Mouse (Mus musculus) heart, embryonic 14.5 days (tissue): ENCODE results near the gene Peak1. TPM values are rescaled to one million over a fixed set of nuclear protein-coding genes. Genes with fewer than 3 reads are reported as not detected.
A peak's percentile ranks its signal among the peaks of the same experiment; 100 is the strongest.

Source experiments
- ATAC-seq: fragments of 200-750 bp; cut with Nextera tagmentation; 2 replicates; pipeline ENCODE4 v1.8.0; 2017; ENCODE audit warnings: low read depth, moderate TSS enrichment; ENCODE audit not compliant: insufficient number of reproducible peaks, insufficient read depth, low FRiP score
- H3K27ac ChIP-seq, 2 experiments: fragments of 200-500 bp in 1 of 2; fragments of 300-500 bp in 1 of 2; sonication (generic) in 1 of 2; replicated peaks in 1 of 2; 2 replicates each; pipeline ENCODE4 v1.5.1; 2012 to 2014; ENCODE audit warnings: low read depth in 2 of 2, low read length in 2 of 2, control low read depth in 1 of 2, mild to moderate bottlenecking in 1 of 2, mixed read lengths in 1 of 2; ENCODE audit not compliant: control insufficient read depth in 1 of 2, insufficient read depth in 1 of 2
- H3K27me3 ChIP-seq: fragments of 300-500 bp; sonication (generic); 2 replicates; pipeline ENCODE4 v1.6.1; 2014; ENCODE audit warnings: mild to moderate bottlenecking, low read length, control low read depth; ENCODE audit not compliant: control insufficient read depth, insufficient read depth
- H3K36me3 ChIP-seq: fragments of 300-500 bp; sonication (generic); 2 replicates; pipeline ENCODE4 v1.6.1; 2014; ENCODE audit warnings: mild to moderate bottlenecking, control low read depth, low read length, mixed read lengths; ENCODE audit not compliant: control insufficient read depth, insufficient read depth
- H3K4me1 ChIP-seq, 2 experiments: fragments of 200-500 bp in 1 of 2; fragments of 300-500 bp in 1 of 2; sonication (generic) in 1 of 2; 2 replicates each; pipeline ENCODE4 v1.6.1; 2012 to 2014; ENCODE audit warnings: low read length in 2 of 2, control low read depth in 1 of 2, mixed read lengths in 1 of 2; ENCODE audit not compliant: control insufficient read depth in 2 of 2, insufficient read depth in 2 of 2
- H3K4me2 ChIP-seq: fragments of 300-500 bp; sonication (generic); 2 replicates; pipeline ENCODE4 v1.6.1; 2014; ENCODE audit warnings: mild to moderate bottlenecking, low read length
- H3K4me3 ChIP-seq, 2 experiments: fragments of 200-500 bp in 1 of 2; fragments of 300-500 bp in 1 of 2; sonication (generic) in 1 of 2; 2 replicates each; pipeline ENCODE4 v1.5.1; 2012 to 2014; ENCODE audit warnings: low read length in 2 of 2, mild to moderate bottlenecking in 2 of 2, control low read depth in 1 of 2, low read depth in 1 of 2, moderate library complexity in 1 of 2; ENCODE audit not compliant: control insufficient read depth in 1 of 2, insufficient read depth in 1 of 2
- H3K9ac ChIP-seq: fragments of 300-500 bp; sonication (generic); 2 replicates; pipeline ENCODE4 v1.6.1; 2014; ENCODE audit warnings: mild to moderate bottlenecking, low read length
- H3K9me3 ChIP-seq: fragments of 300-500 bp; sonication (generic); 2 replicates; pipeline ENCODE4 v1.6.1; 2016; ENCODE audit warnings: low read length, control low read depth; ENCODE audit not compliant: control insufficient read depth
- WGBS: fragments of 180-500 bp; shearing (Covaris S2); extraction: QIAGEN DNeasy Blood & Tissue Kit; methylation state at CpG from one replicate; pipeline ENCODE4 v1.1.7; 2014; 5-methylcytosine and 5-hydroxymethylcytosine counted together
- polyA plus RNA-seq: library from polyadenylated mRNA; unstranded; fragments of >200 nt; fragmentation: Nextera tagmentation; extraction: Ambion mirVana; gene quantifications from 2 replicates; pipeline ENCODE4 v1.2.1, GENCODE M21; 2014

Gene Peak1
- polyA plus RNA-seq: 18.8 and 22.4 TPM in 2 replicates

DNA sequence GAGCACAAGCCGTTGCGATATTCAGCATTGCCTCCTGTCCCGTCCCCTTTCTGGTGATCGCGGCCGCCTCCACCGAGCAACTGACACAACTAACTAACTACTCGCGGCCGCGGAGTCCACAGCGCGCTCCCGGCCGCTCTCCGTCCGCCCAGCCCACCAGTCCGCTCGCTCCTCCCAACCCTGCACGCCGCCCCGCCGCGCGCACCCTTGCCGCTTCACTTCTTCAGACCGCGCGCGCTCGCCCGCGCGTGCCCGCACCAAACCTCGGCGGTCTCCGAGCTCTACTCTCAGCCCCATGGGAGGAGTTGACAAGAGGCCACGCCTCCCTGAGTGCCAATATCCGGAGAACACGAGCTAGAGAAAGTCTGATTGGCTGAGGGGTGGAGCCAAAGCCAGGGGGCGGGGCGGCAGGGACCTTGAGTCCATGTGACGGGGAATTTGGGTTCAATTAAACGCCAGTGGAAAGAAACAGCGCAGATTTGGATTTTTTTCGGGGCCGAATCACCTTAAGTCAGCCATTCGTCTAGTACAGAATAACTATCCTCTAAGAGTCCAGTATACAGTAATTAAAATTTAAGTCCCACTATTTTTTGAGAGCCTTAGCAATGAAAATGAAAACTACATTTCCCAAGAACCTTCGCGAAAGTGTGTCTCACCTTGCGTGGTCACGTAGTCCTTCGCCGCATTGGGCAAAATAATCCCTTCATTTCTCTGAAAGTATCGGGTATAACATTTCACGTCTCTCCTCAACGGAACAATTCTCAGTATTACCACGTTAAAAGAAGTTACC lies at the start of gene Peak1, which contains the start of gene Hmg20a:
Peak1 (minus strand) TSS at position 120 of the 790 bp plus-strand sequence.
Hmg20a (plus strand) TSS at position 662 of the 790 bp plus-strand sequence.
- peak; percentile 94 for ATAC-seq
- Histone ChIP-seq H3K9me3 (no peaks in the 10 kb centered on the region), H3K4me1 (peaks cover 3 to 43% of the 10 kb centered on the region in 2 experiments), H3K27ac (peak within 1 kb of the TSS; percentile 96 to 99), H3K36me3 (no peaks in the 10 kb centered on the region), H3K4me2 (peak within 1 kb of the TSS; percentile 86), H3K9ac (peak within 1 kb of the TSS; percentile 91), H3K27me3 (no peaks in the 10 kb centered on the region), H3K4me3 (peak within 1 kb of the TSS; percentile 72 to 97)
- under 1% methylated on average over 54 of the region's 59 CpGs for WGBS

DNA sequence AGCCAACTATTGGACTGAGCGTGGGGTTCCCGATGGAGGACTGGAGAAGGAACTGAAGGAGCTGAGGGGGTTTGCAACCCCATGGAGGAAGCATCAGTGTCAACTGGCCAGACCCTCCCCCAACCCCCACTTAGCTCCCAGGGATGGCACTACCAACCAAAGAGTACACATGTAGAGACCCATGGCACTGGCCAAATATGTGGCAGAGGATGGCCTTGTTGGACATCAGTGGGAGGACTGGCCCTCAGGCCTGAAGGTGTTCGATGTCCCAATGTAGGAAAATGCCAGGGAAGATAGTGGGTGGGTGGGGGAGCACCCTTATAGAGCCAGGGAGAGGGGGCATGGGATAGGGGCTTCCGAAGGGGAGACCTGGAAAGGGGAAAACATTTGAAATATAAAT lies 48.4 kb upstream of the Peak1 start:
- Histone ChIP-seq H3K4me2 (no peak overlapping the region), H3K27ac (peak overlapping the region in 1 of 2 experiments; percentile 55; a peak in 1 of 4 replicates), H3K9me3 (no peaks in the 10 kb centered on the region), H3K27me3 (no peaks in the 10 kb centered on the region), H3K36me3 (peaks cover 13% of the 10 kb centered on the region), H3K4me1 (peaks cover 27 to 57% of the 10 kb centered on the region in 2 experiments), H3K9ac (no peak overlapping the region), H3K4me3 (no peak overlapping the region)
- WGBS: 55% methylated on average over 4 of the region's 4 CpGs
- ATAC-seq: no peak

- H3K9me3 ChIP-seq: no peaks in the 10 kb centered on the region
- no peaks in the 10 kb centered on the region for H3K27me3 ChIP-seq
- peaks cover 13% of the 10 kb centered on the region for H3K36me3 ChIP-seq
- peak overlapping the region; percentile 23 to 55; a peak in 2 of 4 replicates for H3K27ac ChIP-seq
- no peak overlapping the region for H3K4me3 ChIP-seq
- H3K4me1 ChIP-seq: peaks cover 24 to 50% of the 10 kb centered on the region in 2 experiments
- no peak overlapping the region for H3K4me2 ChIP-seq
- 54% methylated on average over 22 of the region's 23 CpGs for WGBS
- no peak overlapping the region for H3K9ac ChIP-seq
- ATAC-seq: no peak
These were observed 47.2 kb upstream of the Peak1 start for GRCm38 (mm10) chr9:56464863-56465654.

DNA sequence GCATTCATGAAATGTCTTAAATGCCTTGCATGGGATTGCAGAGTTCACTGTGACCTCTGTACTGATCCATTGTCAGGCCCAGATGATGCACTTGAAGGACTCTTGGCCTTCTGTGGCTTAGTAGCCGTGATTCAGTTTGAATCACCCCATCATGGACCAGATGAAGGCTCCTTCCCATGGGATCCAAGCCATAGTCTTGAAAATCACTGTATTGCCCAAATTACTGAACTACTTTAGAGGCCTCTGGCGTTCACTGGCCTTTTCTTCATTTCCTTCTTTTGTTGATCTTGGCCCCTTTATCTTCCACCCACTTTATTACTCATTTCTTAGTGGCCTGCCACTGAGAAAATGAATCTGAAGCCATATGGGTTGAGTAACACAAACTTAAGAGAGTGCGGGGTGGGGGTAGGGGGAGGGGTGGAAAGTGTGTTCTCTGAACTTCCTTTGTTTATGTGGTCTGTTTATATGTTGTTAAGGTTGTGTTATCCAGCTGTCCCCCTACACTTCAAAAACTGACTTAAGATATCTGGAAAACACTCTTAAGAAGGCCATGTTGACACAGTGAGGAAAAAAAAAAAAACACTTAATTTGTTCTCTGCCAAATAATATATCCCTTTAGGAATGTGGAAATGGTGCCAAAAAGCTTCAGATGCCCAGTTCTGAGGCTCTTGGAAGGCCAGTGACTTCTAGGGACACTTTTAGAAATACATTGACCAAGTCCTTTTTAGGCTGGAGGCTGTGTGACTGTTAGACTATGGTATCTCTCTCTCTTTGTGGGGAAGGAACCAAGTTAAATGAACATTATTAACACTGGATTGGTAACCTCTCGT lies 46.0 kb upstream of the Peak1 start:
- peak overlapping the region; percentile 54 to 55 for H3K27ac ChIP-seq
- H3K36me3 ChIP-seq: peaks cover 13% of the 10 kb centered on the region
- no peak for ATAC-seq
- peaks cover 21 to 39% of the 10 kb centered on the region in 2 experiments for H3K4me1 ChIP-seq
- 52% methylated on average over 4 of the region's 4 CpGs for WGBS
- no peak overlapping the region for H3K4me3 ChIP-seq
- no peak overlapping the region for H3K4me2 ChIP-seq
- no peaks in the 10 kb centered on the region for H3K9me3 ChIP-seq
- no peak overlapping the region for H3K9ac ChIP-seq
- H3K27me3 ChIP-seq: no peaks in the 10 kb centered on the region

DNA sequence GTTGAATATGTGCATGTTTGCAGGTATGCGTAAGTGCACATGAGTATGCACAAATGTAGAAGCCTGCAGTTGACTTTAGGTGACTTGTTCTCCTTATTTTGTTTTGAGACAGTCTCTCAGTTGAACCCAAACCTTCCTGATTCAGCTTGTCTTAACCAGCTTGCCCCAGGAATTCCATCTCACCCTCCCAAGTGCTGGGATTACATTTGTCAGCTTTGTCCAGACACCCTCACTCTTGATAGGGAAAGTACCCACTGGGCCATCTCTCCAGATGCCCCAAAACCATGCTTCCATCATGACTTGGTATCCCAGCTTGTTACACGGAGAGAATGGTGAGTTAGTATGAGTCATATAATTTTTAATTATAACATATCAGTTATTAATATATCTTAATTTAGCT lies 45.2 kb upstream of the Peak1 start:
- H3K27me3 ChIP-seq: no peaks in the 10 kb centered on the region
- H3K4me1 ChIP-seq: peaks cover 21 to 39% of the 10 kb centered on the region in 2 experiments
- no peak overlapping the region for H3K4me3 ChIP-seq
- no peaks in the 10 kb centered on the region for H3K9me3 ChIP-seq
- WGBS: 74% methylated on average over 2 of the region's 2 CpGs
- H3K4me2 ChIP-seq: no peak overlapping the region
- H3K36me3 ChIP-seq: peaks cover 11% of the 10 kb centered on the region
- no peak for ATAC-seq
- H3K27ac ChIP-seq: peak overlapping the region; percentile 22 to 55; a peak in 2 of 4 replicates
- H3K9ac ChIP-seq: no peak overlapping the region

DNA sequence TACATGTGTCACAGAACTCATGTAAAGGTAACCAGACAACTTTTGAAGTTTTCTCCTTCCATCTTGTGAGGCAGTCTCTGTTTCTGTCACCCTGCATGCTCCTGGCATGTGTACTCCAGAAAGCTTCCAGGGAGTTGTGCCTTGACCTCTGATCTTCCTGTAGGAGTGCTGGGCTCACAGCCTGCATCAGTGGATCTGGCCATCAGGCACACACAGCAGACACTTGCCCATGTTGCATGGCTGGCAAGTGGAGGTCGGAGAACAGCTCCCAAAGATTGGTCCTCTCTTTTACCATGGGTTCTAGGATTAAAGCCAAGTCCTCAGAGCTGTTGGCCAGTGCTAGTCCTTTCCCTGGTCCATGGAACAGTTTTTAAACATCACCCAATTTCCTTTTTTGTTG lies 44.7 kb upstream of the Peak1 start:
- peaks cover 6% of the 10 kb centered on the region for H3K36me3 ChIP-seq
- H3K9ac ChIP-seq: no peak overlapping the region
- no peaks in the 10 kb centered on the region for H3K9me3 ChIP-seq
- H3K27me3 ChIP-seq: no peaks in the 10 kb centered on the region
- H3K4me2 ChIP-seq: no peak overlapping the region
- no peak for ATAC-seq
- H3K4me1 ChIP-seq: peaks cover 21 to 39% of the 10 kb centered on the region in 2 experiments
- no peak overlapping the region for H3K4me3 ChIP-seq
- 72% methylated on average over 1 of the region's 1 CpGs for WGBS
- H3K27ac ChIP-seq: 0 out of 4 replicates have a peak overlapping the region, but pooled peaks of 1 of the 2 experiments have one; percentile 2

GRCm38 (mm10) chr9:56460987-56461386 lies 43.1 kb upstream of the Peak1 start:
- no peaks in the 10 kb centered on the region for H3K27me3 ChIP-seq
- H3K27ac ChIP-seq: no peak overlapping the region
- H3K36me3 ChIP-seq: no peaks in the 10 kb centered on the region
- WGBS: 71% methylated on average over 5 of the region's 5 CpGs
- H3K4me3 ChIP-seq: no peak overlapping the region
- no peaks in the 10 kb centered on the region for H3K9me3 ChIP-seq
- H3K4me2 ChIP-seq: no peak overlapping the region
- H3K4me1 ChIP-seq: peaks cover 17 to 34% of the 10 kb centered on the region in 2 experiments
- ATAC-seq: no peak
- no peak overlapping the region for H3K9ac ChIP-seq
